Mouse (Mus musculus): ENCODE results near the gene Gnb5.

The Gnb5 gene

DNA sequence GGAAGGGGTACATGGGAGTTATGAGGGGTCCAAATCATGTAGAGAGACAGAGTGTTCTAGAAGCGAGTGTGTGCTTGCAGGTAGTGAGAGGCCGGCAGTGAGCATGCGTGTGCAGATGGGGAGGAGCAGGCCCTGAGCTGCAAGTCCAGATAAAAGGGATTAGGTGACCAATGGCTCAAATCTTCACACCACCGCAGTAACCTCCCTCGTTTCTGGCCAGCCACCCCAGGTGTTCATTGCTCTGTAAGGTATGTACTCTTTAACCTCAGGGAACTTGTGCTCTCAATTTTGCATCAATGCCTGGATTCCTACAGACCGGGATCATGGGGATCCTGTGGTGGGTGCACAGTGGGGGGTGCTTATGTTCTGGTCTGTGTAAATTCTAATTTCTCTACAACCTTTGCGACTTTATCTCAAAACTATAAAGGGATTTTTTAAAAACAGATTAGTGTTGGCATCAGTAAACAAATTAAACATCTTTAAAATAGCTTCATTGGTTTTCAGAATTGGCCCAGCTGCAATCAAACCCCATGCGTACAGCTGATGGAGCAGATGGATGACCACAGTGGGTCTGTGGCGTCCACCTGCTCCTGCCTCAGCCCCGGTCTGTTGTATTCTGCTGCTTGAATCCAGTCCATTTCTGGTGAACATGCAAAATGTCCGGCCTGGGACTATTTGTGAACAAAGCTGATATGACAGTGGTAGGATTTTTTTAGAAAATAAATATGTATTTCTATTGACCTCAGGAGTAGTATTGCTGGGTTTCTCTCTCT lies at the start of gene Gnb5:
Gene Gnb5, plus strand, starts transcription at position 163 of the 773 bp plus-strand sequence.
- no peak for DNase-seq (ENCODE audit: low spot score)

DNA sequence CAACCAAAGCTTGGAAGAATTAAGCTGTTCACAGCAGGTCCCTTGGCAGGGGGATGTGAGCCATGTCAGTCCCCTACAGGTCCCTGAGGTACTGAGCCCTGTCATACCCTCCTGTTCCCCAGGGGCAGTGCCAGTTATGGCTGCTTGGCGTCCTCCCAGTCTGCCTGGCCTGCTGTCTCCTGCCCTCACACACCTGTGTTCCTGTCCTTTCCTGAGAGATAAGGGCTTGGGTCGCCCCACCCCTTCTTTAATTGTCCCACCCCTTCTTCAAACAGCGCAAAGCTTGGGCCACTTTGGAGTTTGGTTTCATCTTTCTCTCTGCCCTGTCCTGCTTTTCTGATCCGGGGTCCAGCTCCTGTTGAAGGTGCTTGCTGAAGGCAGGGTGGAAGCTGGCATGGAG lies 47.3 kb upstream of the Gnb5 start:
- DNase-seq (ENCODE audit: low spot score): no peak

DNA sequence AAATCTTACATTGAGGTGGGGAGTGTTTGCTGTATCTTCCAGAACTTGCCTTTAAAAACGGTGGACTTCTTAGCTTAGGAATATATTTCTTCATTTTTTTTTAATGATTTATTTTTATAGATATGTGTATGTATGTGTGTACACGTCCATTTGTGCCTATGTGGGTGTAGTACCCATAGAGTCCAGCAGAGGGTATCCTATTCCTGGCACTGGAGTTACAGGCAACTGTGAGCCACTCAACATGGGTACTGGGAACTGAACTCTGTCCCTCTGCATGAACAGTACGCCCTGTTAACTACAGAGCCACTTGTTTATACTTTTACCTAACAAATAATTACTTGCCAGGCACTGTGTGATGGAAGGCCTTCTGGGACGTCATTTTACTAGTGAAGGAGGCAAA lies 46.4 kb upstream of the Gnb5 start:
- no peak for DNase-seq (ENCODE audit: low spot score)

GRCm38 (mm10) chr9:75261332-75261872 lies 44.7 kb upstream of the Gnb5 start:
- DNase-seq (ENCODE audit: low spot score): no peak

DNA sequence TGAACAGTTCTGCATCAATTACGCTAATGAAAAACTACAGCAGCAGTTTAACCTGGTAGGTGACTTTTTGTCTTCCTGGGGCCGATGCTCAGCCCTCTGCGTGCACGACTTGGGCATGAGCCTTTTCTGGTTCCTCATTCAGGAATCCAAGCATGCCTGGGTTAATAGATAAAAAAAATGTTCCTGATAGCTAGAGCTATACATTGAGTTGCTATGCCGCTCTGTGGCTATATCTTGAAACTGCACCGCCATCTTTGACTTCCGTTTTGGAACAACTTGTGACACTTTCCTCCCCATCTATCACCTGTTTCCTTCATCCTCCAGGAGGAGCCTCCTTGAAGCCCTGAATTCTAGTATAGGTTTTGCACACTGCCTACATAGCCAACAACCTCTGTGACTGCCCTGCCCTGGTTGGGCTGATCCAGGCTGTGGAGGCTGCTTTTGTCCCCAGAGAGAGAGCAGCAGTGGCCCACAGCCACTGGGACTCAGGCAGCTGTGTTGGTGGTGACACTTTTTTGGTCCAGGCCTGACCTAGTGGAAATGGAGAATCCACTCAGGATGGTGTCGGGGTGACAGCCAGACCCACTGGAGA lies 43.8 kb upstream of the Gnb5 start:
- DNase-seq (ENCODE audit: low spot score): no peak

DNA sequence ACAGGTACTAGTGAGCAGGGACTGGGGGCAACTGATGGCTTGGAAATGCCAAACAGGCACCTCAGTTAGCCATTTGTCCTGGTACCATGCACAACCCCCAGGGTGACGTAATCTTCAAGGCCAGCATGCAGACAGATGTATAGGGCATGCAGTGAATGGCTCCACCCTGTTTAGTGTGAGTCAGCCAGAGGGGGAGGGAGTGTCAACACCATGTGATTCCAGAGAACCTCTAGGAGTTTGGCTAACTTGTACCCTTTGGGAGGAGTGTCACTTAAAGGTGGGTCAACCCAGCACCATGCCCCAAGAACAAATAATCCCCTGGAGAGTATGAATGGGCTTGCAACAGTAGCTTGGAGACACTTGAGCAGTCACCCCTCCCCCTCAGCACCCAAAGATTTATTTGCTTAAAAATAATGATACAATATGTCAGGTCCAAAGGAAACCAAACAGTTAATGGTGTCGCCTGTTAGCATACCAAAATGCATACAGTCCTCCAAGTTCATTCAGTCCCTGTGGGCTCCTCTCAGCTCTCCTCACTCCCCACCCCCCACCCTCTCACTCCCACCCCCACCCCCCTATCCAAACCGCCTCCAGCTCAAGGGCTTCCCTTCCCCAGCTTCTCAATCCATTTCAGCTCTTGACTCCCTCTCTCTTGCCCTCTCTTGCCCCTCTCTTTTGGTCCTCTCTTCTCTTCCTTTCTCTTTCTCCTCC lies 41.9 kb upstream of the Gnb5 start:
- no peak for DNase-seq (ENCODE audit: low spot score)

GRCm38 (mm10) chr9:75267147-75267546 lies 38.9 kb upstream of the Gnb5 start:
- no peak for DNase-seq (ENCODE audit: low spot score)

DNA sequence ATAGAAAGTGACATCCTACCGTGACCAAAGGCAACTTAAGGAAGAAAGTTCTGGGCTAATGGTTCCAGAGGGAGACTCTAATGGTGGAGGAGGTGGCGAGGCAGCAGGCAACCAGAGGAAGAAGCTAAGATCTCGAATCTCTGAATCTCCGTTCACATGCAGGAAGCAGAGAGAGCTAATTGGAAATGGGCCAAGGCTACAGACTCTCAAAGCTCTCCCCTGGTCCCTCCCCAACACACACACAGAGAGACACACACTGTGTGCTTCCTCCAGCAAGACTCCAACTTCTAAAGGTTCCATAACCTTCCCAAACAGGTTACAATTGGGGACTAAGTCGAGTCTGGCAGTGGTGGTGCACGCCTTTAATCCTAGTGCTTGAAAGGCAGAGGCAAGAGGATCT lies 35.7 kb upstream of the Gnb5 start:
- DNase-seq (ENCODE audit: low spot score): no peak

DNA sequence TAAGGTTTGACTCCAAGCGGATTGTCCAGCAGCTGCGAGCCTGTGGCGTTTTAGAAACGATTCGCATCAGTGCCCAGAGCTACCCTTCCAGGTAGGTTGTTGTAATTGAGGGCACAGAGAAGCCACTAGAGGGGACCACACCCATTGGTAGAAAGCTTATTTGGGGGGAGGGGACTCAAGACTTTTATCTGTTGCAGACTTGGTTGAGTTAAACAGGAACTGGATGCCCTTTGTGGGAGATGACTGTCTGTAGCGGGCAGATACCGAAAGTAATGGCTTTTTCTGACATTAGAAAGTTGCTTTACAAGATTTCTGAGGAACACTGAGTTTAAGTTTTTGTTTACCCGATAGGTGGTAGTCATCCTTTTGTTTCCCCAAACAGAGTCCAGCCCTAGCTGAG lies 34.5 kb upstream of the Gnb5 start:
- no peak for DNase-seq (ENCODE audit: low spot score)

DNA sequence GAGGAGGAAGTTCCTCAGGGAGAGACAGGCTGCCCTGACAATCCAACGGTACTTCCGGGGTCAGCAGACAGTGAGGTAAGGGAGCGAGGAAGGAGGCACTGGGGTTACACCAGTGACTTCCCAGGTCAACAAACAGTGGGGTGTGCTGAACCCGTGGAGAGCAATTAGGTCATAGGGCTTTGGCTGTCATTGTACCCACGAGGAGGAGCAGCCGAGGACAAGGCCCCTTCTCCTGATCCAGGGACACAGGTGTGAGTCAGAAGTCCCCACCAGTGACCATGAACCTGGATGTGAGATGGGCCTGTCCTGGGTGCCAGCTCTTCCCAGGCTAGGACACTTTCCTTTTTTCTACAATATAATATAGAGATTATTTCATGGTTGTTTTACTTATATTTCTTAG lies 32.4 kb upstream of the Gnb5 start:
- no peak for DNase-seq (ENCODE audit: low spot score)

DNA sequence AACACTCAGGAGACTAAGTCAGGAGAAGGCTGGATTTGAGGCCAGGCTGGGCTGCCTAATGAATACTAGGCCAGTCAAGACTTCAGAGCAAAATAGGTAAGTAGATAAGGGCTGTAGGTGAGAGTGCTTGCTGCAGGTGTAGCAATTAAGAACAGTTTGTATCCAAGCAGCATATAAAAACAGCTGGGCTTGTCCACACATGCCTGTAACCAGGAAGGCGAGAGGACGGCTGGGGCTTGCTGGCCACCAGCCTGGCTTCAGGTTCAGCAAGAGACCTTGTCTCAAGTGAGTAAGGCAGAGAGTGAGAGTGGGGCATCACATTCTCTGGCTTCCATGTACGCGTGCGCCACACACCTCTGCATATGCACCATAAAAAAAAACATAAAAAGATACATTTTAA lies 31.6 kb upstream of the Gnb5 start:
- DNase-seq (ENCODE audit: low spot score): no peak

GRCm38 (mm10) chr9:75275051-75275450 lies 31.0 kb upstream of the Gnb5 start:
- no peak for DNase-seq (ENCODE audit: low spot score)

- DNase-seq (ENCODE audit: low spot score): peak; percentile 39
These were observed 25.3 kb upstream of the Gnb5 start for GRCm38 (mm10) chr9:75280814-75281213.

- DNase-seq (ENCODE audit: low spot score): no peak
These were observed 23.9 kb upstream of the Gnb5 start for GRCm38 (mm10) chr9:75282179-75282578.

DNA sequence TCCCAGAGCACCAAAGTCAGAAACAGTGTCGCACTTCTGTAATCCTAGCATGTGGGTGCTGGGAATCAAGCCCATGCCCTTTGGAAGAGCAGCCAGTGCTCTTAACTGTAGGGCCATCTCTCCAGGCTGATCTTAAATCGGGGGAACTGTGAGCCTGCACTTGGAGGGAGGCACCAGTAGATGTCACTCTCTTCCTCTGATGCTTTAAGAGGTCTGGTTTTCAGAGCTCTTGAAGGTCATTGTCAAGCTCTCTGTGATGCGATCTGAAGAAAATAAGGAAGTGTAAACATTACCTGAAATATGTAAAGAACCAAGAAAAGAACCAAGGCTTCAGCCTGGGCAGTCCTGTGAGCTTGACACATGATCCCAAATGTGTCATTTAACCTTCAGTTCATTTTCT lies 23.3 kb upstream of the Gnb5 start:
- DNase-seq (ENCODE audit: low spot score): peak; percentile 71

DNA sequence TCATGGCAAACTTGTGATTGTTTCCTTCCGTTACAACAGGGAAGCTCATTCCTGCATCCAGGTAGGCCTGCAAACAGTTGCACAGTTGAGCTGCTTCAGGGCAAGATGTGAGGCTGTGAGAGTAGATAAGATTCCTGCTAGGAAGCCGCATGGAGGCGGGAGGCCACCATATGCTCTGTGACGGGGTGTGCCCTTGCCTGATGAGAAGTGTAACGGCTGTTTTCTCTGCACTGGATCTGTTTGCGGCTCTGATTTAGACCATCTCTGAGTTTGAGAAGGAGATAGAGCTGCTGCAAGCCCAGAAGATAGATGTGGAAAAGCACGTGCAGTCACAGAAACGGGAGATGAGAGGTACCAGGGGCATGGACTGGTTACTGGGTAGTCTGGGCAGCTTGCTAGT lies 22.5 kb upstream of the Gnb5 start:
- peak; percentile 34 for DNase-seq (ENCODE audit: low spot score)

- no peak for DNase-seq (ENCODE audit: low spot score)
These were observed 20.7 kb upstream of the Gnb5 start for GRCm38 (mm10) chr9:75285363-75285762.

DNA sequence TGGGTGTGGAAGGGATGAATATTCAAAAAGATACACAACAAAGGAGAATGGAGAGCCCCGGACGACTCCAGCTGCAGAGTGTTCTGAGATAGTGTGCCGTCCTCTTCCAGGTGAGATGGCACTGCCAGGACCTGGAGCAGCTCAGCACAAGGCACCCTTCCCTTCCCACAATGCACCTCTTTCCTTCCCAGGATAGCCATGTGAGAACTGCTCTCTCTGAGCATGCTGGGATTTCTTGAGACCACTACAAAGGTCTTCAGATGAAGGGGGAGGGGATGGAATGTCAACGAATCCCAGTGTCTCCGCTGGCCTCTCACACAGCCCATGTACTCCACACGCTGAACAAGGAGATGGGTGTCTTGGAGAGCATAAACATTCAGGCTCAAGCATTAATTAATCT lies 18.5 kb upstream of the Gnb5 start:
- no peak for DNase-seq (ENCODE audit: low spot score)

GRCm38 (mm10) chr9:75289545-75289944 lies 16.5 kb upstream of the Gnb5 start:
- no peak for DNase-seq (ENCODE audit: low spot score)

DNA sequence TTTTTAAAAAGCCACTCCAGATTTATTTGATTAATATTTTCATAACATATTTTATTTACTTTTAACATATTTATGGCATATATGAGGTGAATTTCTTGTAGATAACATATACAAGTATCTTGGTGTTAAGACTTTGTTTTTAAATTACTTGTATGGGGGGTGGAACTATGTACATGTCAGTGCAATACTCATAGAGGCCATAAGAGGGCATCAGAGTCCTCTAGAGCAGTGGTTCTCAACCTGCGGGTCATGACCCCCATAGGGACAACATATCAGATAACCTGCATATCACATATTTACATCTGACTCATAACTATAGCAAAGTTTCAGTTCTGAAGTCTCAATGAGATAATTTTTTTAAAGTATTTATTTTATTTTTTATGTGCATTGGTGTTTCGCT lies 6.7 kb upstream of the Gnb5 start:
- no peak for DNase-seq (ENCODE audit: low spot score)

DNA sequence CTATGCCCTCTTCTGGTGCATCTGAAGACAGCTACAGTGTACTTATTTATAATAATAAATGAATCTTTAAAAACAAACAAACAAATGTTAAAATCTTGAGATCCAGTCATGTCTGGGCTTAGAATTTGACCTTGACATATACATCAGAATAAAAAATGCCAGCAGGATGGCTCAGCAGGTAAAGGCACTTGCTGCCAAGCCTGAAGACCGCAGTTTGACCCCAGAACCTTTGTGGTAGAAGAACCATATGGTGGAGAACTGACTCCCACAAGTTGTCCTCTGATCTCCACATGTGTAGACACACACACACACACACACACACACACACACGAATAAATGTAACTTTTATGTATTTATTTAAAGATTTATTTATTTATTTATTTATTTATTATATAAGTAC lies 3.1 kb upstream of the Gnb5 start:
- DNase-seq (ENCODE audit: low spot score): no peak

DNA sequence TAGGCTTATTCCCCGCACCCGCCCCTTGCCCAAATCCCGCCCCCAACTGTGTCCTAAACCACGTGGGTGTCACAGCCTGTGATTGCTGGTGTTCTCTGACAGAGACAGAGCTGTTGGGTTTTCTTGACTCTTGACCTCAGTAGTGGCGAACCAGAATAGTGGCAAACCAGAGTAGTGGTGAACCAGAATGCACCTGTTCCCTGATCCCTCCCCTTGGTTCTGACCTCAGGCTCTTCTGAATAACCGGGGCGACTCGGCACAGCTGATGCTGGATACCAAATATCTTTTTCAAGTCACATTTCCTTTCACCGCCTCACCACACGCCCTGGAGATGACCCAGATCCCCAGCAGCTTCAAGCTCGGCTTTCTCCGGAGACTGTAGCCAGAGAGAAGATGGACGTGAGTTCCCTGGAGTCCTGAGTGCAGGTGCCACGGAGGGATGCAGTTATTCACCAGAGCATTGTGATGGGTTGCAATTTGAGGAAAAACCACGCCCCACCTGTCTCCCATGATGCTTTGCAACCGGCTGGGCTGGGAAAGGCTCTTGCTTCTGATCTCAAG lies 2.3 kb upstream of the Gnb5 start:
- no peak for DNase-seq (ENCODE audit: low spot score)

DNA sequence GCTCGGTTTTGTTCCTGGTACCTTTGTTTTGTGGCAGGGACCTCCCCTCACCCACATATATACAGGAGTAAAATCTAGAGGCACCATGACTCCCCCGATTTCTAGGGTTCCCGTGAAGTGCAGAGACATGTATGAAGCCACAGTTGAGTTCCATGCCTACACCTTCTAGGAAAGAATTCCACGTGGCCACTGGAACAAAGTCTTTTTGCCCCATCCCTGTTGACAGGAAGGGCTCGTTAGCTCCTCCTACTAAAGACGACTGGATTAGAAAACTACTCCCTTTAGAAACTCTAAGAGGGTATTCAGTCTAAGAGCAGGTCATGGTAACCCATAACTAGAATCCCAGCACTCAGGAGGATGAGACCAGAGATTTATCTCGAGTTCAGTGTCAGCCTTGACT lies 1.8 kb upstream of the Gnb5 start:
- no peak for DNase-seq (ENCODE audit: low spot score)

Data from layer of hippocampus, adult 11-12 months (tissue).